Mouse (Mus musculus) limb, embryonic 11.5 days (tissue): Measurements from ENCODE around the gene Kirrel3. TPM values are rescaled to one million over a fixed set of nuclear protein-coding genes. Genes with fewer than 3 reads are reported as not detected.

ENCODE experiments used
- ATAC-seq: fragments of 200-750 bp; cut with Nextera tagmentation; 2 replicates; pipeline ENCODE4 v1.8.0; 2017; ENCODE audit warnings: low read depth; ENCODE audit not compliant: insufficient number of reproducible peaks, low FRiP score, low TSS enrichment
- DNase-seq: peaks from one replicate; pipeline ENCODE4 v3.0.0-alpha.2; 2015; ENCODE audit warnings: low spot score
- H3K27ac ChIP-seq: fragments of 300-500 bp; sonication (generic); replicated peaks from 2 replicates; pipeline ENCODE4 v1.5.1; 2014; ENCODE audit warnings: low read depth, mild to moderate bottlenecking, low read length
- H3K27me3 ChIP-seq: fragments of 300-500 bp; sonication (generic); 2 replicates; pipeline ENCODE4 v1.6.1; 2014; ENCODE audit warnings: mild to moderate bottlenecking, low read length, mixed read lengths; ENCODE audit not compliant: control insufficient read depth, insufficient read depth
- H3K36me3 ChIP-seq: fragments of 300-500 bp; sonication (generic); 2 replicates; pipeline ENCODE4 v1.6.1; 2014; ENCODE audit warnings: mild to moderate bottlenecking, low read length, moderate library complexity, mixed read lengths; ENCODE audit not compliant: control insufficient read depth, insufficient read depth
- H3K4me1 ChIP-seq: fragments of 300-500 bp; sonication (generic); 2 replicates; pipeline ENCODE4 v1.6.1; 2014; ENCODE audit warnings: low read length, mixed read lengths; ENCODE audit not compliant: control insufficient read depth, insufficient read depth
- H3K4me2 ChIP-seq: fragments of 300-500 bp; sonication (generic); 2 replicates; pipeline ENCODE4 v1.6.1; 2014; ENCODE audit warnings: low read depth, mild to moderate bottlenecking, moderate library complexity; ENCODE audit not compliant: severe bottlenecking
- H3K4me3 ChIP-seq: fragments of 300-500 bp; sonication (generic); 2 replicates; pipeline ENCODE4 v1.5.1; 2014; ENCODE audit warnings: low read depth, low read length
- H3K9ac ChIP-seq: fragments of 300-500 bp; sonication (generic); 2 replicates; pipeline ENCODE4 v1.6.1; 2014; ENCODE audit warnings: mild to moderate bottlenecking, low read length
- H3K9me3 ChIP-seq: fragments of 300-500 bp; sonication (generic); 2 replicates; pipeline ENCODE4 v1.6.1; 2016; ENCODE audit warnings: low read length; ENCODE audit not compliant: control insufficient read depth
- WGBS: fragments of 180-500 bp; shearing (Covaris S2); extraction: QIAGEN DNeasy Blood & Tissue Kit; methylation state at CpG from one replicate; pipeline ENCODE4 v1.1.7; 2014; 5-methylcytosine and 5-hydroxymethylcytosine counted together
- polyA plus RNA-seq: library from polyadenylated mRNA; unstranded; fragments of >200 nt; fragmentation: Nextera tagmentation; extraction: Ambion mirVana; gene quantifications from 2 replicates; pipeline ENCODE4 v1.2.1, GENCODE M21; 2014

Kirrel3 gene
- polyA plus RNA-seq, 1 experiment from 2014 or later, result 2.6 TPM

- DNase-seq (no peak), ATAC-seq (no peak)
- WGBS, result 88% methylated on average over 6 of the region's 6 CpGs
- H3K36me3 ChIP-seq, result peaks cover 3% of the 10 kb centered on the region; the same call in 1 of the 2 replicates
- no peaks in the 10 kb centered on the region for H3K9me3 ChIP-seq
- no peaks in the 10 kb centered on the region for H3K27me3 ChIP-seq
- no peak overlapping the region for H3K9ac ChIP-seq
- no peaks in the 10 kb centered on the region for H3K4me1 ChIP-seq
- no peak overlapping the region for H3K4me2 ChIP-seq
- no peak overlapping the region for H3K27ac ChIP-seq
- no peak overlapping the region for H3K4me3 ChIP-seq
Measured at GRCm38 (mm10) chr9:35057631-35058030, 571.9 kb downstream of the Kirrel3 start.

- Histone ChIP-seq H3K36me3 (peaks cover 3% of the 10 kb centered on the region; the same call in 1 of the 2 replicates), H3K27me3 (no peaks in the 10 kb centered on the region), H3K9ac (no peak overlapping the region), H3K27ac (no peak overlapping the region), H3K4me1 (no peaks in the 10 kb centered on the region), H3K4me2 (no peak overlapping the region), H3K9me3 (no peaks in the 10 kb centered on the region), H3K4me3 (no peak overlapping the region)
- DNase-seq (no peak), ATAC-seq (no peak)
- 78% methylated on average over 4 of the region's 4 CpGs for WGBS
Measured at GRCm38 (mm10) chr9:35058186-35058585, 572.5 kb downstream of the Kirrel3 start.

- Histone ChIP-seq H3K9me3 (no peaks in the 10 kb centered on the region), H3K36me3 (peaks cover 3% of the 10 kb centered on the region; the same call in 1 of the 2 replicates), H3K9ac (no peak overlapping the region), H3K4me3 (no peak overlapping the region), H3K4me2 (no peak overlapping the region), H3K27me3 (no peaks in the 10 kb centered on the region), H3K4me1 (no peaks in the 10 kb centered on the region), H3K27ac (no peak overlapping the region)
- ATAC-seq (no peak), DNase-seq (no peak)
- WGBS, result 89% methylated on average over 2 of the region's 2 CpGs
Measured at GRCm38 (mm10) chr9:35058596-35059354, 573.1 kb downstream of the Kirrel3 start.

DNA sequence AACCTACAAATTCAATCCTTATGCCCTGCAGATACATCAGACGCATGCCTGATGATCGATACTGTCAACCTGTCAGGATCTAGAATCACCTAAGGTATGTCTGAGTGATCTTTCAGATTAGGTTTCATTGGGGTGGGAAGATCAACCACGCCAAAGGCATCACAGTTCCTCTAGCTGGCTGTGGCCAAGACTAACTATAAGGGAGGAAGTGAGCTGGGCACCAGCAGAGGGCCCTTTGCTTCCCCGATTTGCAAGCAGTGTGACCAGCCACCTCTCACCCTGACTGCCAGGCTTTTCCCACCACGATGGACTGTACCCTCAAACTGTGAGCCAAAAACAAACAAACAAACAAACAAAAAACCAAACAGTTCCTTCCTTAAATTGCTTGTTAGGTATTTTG lies 574.2 kb downstream of the Kirrel3 start:
- WGBS, result 84% methylated on average over 5 of the region's 5 CpGs
- no peak overlapping the region for H3K4me2 ChIP-seq
- H3K9me3 ChIP-seq, result no peaks in the 10 kb centered on the region
- DNase-seq, result no peak
- H3K36me3 ChIP-seq, result no peaks in the 10 kb centered on the region
- ATAC-seq, result no peak
- H3K27ac ChIP-seq, result no peak overlapping the region
- H3K4me1 ChIP-seq, result no peaks in the 10 kb centered on the region
- H3K9ac ChIP-seq, result no peak overlapping the region
- H3K27me3 ChIP-seq, result no peaks in the 10 kb centered on the region
- no peak overlapping the region for H3K4me3 ChIP-seq

DNA sequence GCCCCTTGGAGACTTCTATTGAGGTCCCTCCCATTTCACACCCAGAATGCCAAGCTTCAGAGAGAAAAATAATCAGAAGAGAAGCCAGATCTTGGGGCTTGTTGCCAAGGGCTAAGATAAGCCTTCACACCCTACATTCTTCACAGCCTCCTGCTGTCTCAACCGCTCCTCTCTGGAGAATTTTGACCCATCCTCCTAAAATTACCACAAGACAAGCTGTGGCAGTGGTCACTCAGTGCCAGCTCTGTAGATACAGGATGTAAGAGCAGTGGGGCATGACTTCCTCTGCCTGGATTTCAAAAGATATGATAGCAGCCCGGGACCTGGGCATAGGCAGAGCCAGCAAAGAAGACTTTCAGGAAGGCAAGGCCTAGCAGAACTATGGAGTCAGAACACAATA lies 575.8 kb downstream of the Kirrel3 start:
- no peaks in the 10 kb centered on the region for H3K4me1 ChIP-seq
- no peaks in the 10 kb centered on the region for H3K9me3 ChIP-seq
- no peak overlapping the region for H3K9ac ChIP-seq
- H3K36me3 ChIP-seq, result no peaks in the 10 kb centered on the region
- H3K4me2 ChIP-seq, result no peak overlapping the region
- 78% methylated on average over 2 of the region's 2 CpGs for WGBS
- no peaks in the 10 kb centered on the region for H3K27me3 ChIP-seq
- DNase-seq, result no peak
- no peak overlapping the region for H3K4me3 ChIP-seq
- no peak for ATAC-seq
- H3K27ac ChIP-seq, result no peak overlapping the region
